Mouse (Mus musculus) kidney, adult 18-20 months (tissue): Measurements from ENCODE around the gene Gbe1.

Experiments used
- DNase-seq: peaks from one replicate; pipeline ENCODE4 v3.0.0; 2021

The Gbe1 gene

GRCm38 (mm10) chr16:70365229-70365628 lies 51.5 kb downstream of the Gbe1 start:
- DNase-seq, result no peak

DNA sequence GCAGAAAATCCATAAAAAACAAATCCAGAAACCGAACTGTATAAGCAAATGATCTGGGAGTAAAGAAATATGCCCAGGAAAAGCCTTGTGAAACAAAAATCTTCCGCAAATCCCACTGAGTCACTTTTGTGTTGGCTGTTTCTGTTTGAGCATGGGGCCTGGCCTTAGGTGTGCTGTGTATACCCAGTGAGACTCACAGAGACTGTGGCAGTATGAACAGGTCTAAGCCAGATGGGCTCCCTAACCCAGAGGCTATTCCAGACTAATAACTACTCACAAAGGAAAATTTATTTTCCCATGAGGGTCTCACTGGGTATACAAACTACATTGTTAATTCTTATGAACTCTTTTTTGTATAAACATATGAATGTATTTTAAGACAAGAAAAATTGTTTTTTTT lies 67.3 kb downstream of the Gbe1 start:
- DNase-seq, result no peak

- DNase-seq, result no peak
These were observed 71.7 kb downstream of the Gbe1 start for GRCm38 (mm10) chr16:70385494-70385893.

GRCm38 (mm10) chr16:70387385-70387784 lies 73.6 kb downstream of the Gbe1 start:
- no peak for DNase-seq

GRCm38 (mm10) chr16:70395276-70395675 lies 81.5 kb downstream of the Gbe1 start:
- DNase-seq, result no peak

DNA sequence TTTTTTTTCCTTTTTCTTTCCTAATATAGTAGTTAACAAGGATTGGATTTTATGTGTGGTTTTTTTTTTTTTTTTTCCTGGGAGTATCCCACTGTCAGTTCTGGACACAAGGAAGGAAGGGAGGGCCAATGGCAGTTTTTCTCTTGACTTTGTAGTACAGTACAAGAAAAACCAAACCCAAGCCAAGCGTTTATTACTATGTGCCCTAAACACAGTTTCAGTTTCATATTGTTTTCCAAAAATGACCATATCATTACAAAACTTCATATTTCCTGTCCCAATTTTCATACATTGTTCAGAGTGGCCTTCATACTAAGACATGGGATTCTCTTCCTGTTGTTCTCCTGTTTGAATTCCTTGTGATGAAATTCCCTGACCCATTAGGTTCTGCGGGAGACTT lies 94.0 kb downstream of the Gbe1 start:
- DNase-seq, result no peak

GRCm38 (mm10) chr16:70421077-70421476 lies 107.3 kb downstream of the Gbe1 start:
- DNase-seq, result no peak

DNA sequence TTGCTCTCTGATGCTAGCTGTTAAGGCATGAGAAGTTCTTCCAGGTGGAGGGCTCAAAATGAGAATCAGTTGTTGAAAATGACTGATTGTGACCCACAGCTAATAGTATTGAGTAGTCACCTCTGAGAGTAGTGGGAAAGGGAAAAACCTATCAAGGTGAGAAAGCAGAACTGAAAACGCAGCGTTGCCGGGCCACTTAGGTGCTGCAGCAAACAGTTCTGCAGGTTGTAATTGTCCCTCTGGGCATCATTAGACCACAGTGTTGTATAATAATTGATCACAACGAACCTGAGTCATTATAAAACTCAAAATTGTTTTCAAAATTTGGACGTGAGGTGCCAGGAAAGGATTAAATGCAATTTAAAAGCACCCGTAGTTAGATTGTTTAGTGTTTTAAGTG lies 135.8 kb downstream of the Gbe1 start:
- no peak for DNase-seq

- no peak for DNase-seq
These were observed 161.8 kb downstream of the Gbe1 start for GRCm38 (mm10) chr16:70475583-70475982.

DNA sequence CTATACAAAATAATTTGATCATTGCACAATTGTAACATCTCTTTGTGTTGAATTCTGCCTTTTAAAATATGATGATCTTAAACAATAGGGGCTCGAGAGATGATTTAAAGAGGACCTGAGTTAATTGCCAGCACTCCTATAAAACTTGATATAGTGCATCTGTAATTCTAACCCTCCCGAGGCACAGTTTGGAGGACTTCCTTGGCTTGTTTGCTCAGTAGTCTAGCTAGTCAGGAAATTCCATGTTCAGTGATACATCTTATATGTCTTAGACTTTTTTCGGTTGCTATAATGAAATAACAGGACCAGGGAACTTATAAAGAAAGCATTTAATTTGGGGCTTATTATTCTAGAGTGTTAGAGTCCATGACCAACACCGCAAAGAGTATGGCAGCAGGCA lies 162.4 kb downstream of the Gbe1 start:
- DNase-seq, result no peak

- no peak for DNase-seq
These were observed 166.7 kb downstream of the Gbe1 start for GRCm38 (mm10) chr16:70480494-70480893.

GRCm38 (mm10) chr16:70506457-70506856 lies 192.7 kb downstream of the Gbe1 start:
- DNase-seq, result no peak

GRCm38 (mm10) chr16:70510938-70511337 lies 197.2 kb downstream of the Gbe1 start:
- no peak for DNase-seq

GRCm38 (mm10) chr16:70522861-70523260 lies 209.1 kb downstream of the Gbe1 start:
- no peak for DNase-seq

- no peak for DNase-seq
These were observed 209.8 kb downstream of the Gbe1 start for GRCm38 (mm10) chr16:70523566-70523965.

- no peak for DNase-seq
These were observed 210.5 kb downstream of the Gbe1 start for GRCm38 (mm10) chr16:70524273-70524672.

DNA sequence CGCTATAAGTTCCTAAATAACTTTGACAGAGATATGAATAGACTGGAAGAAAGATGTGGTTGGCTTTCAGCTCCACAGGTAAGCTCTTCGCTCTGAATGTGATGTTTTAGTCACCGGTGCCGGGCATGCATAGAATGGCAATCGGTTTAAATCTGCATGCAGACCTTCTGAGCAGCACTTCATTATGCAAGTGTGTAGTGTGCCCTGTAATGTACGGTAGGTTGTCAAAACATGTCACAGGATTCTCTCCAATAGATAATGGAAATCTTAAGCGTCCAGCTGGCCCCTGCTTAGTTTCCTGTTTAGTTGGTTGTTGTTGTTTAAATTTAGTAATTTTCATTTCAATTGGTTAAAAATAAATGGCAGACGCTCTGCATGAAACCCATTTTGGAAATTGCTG lies 213.5 kb downstream of the Gbe1 start:
- no peak for DNase-seq

DNA sequence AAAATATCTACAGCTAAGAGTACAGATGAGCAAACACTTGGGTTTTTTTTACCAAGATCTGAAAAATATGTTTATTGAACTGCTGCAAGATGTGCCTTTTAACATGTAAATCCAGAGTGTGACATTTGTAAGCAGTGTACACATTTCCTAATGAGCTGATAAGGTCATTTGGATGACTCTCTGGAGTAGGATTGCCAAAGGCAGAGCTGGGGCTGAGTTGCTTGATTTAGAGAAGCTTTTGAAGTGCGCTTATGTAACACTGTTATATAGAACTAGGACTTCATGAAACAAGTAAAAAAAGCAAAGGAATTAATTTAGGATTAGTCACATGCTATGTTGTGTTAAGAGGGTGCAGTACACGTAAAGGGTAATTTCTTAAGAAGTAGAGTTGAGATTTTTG lies 221.5 kb downstream of the Gbe1 start:
- no peak for DNase-seq

DNA sequence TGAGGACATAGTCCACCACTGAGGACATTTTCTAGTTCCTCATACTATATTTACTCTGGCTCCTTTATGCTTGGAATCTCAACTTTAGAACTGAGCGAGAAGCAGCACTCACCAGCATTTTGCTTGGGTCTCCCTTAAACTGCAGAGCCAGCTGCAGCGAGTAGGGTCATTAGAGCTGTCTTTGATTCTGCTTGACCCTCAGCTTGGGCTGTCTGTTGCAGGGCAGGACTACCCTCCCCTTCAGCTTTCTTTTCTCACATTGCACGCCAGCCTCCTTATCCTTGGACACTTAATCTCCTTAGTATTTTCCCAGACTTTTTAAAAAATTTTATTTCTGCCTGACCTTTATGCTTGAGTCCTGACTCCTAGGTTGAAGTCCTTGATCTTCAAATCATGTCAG lies 237.1 kb downstream of the Gbe1 start:
- no peak for DNase-seq

GRCm38 (mm10) chr16:70561635-70562348 lies 248.0 kb downstream of the Gbe1 start:
- peak; percentile 15 for DNase-seq

- no peak for DNase-seq
These were observed 248.8 kb downstream of the Gbe1 start for GRCm38 (mm10) chr16:70562574-70562973.

GRCm38 (mm10) chr16:70563456-70563855 lies 249.7 kb downstream of the Gbe1 start:
- DNase-seq, result no peak

DNA sequence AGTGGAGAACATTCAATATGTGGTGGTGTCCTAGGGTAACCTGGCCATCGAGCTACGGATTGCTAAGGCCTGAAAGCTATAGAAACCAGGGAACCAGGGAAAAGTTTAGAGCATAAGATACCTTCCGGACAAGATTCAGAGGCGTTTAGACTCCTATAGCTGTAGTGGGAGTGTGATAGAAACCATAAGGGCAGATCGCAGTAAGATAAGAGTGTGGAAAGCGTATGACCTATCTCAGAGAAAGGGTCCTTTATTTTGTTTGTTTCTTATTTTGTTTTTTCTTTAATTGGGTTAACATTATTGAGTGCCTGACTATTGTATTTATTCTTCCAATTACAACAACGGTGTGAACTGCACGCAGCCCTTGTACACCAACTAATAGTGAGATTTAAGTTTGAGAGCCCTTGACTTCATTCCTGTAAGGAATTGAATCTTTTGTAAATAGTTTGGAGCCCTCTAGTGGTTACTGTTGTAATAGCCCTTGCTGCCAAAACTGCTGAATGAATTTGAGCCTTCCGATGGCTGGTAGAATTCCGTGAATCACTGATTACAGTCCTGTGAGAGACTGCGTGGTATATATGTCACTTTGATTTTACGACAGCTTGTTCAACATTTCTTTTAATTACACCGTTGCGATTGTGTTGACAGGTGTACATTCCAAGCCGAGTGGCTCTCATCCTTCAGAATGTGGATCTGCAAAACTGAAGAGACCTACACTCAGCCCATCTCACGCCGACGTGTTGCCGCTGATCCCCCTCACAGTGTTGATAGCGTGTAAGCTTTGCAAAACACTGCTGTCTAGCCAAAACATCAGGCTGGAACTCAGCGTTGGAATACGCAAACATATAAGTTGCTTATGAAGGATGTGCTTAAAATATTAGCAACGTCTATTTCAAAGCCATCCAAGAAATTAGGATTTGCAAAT lies 254.9 kb downstream of the Gbe1 start:
- DNase-seq, result no peak

DNA sequence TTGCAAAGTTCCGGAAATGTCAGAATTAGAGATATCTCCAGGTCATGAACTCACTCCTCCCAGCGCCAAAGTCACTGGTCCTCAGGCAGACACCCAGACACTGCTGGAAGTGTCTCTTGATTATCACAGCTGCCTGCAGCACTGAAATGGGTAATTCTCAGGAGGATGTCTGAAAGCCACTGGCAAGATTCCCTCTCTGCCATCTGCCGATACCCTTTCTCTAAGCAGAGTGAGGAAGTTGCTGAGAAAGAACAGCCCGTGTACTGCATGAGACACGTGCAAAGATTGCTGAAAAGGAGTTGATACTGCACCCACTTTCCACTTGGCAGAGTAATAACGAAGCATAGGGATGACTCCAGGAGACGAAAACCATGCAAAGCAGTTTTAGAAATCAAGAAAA lies 272.2 kb downstream of the Gbe1 start:
- DNase-seq, result no peak
